Mouse (Mus musculus) stomach, embryonic 15.5 days (tissue): ENCODE data around the gene Olfr374. TPM values are rescaled to one million over a fixed set of nuclear protein-coding genes. Genes with fewer than 3 reads are reported as not detected.
A peak's percentile ranks its signal among the peaks of the same experiment; 100 is the strongest.

ENCODE experiments used
- ATAC-seq: fragments of 200-750 bp; cut with Nextera tagmentation; 2 replicates; pipeline ENCODE4 v1.8.0; 2017; ENCODE audit warnings: low read depth, moderate number of reproducible peaks, moderate TSS enrichment; ENCODE audit not compliant: insufficient read depth, low FRiP score
- H3K27ac ChIP-seq: fragments of 300-500 bp; sonication (generic); 2 replicates; pipeline ENCODE4 v1.5.1; 2015; ENCODE audit warnings: mild to moderate bottlenecking, inconsistent platforms
- H3K27me3 ChIP-seq: fragments of 300-500 bp; sonication (generic); replicated peaks from 2 replicates; pipeline ENCODE4 v1.6.1; 2015; ENCODE audit warnings: inconsistent platforms
- H3K36me3 ChIP-seq: fragments of 300-500 bp; sonication (generic); 2 replicates; pipeline ENCODE4 v1.6.1; 2015; ENCODE audit warnings: inconsistent platforms
- H3K4me1 ChIP-seq: fragments of 300-500 bp; sonication (generic); 2 replicates; pipeline ENCODE4 v1.6.1; 2015; ENCODE audit warnings: inconsistent platforms
- H3K4me2 ChIP-seq: fragments of 300-500 bp; sonication (generic); 2 replicates; pipeline ENCODE4 v1.6.1; 2015; ENCODE audit warnings: mild to moderate bottlenecking, inconsistent platforms
- H3K4me3 ChIP-seq: fragments of 300-500 bp; sonication (generic); replicated peaks from 2 replicates; pipeline ENCODE4 v1.5.1; 2015; ENCODE audit warnings: inconsistent platforms
- H3K9ac ChIP-seq: fragments of 300-500 bp; sonication (generic); 2 replicates; pipeline ENCODE4 v1.6.1; 2015; ENCODE audit warnings: inconsistent platforms
- H3K9me3 ChIP-seq: fragments of 300-500 bp; sonication (generic); 2 replicates; pipeline ENCODE4 v1.6.1; 2016; ENCODE audit warnings: inconsistent platforms
- WGBS: fragments of 180-500 bp; shearing (Covaris S2); methylation state at CpG from one replicate; pipeline ENCODE4 v1.1.7; 2015; 5-methylcytosine and 5-hydroxymethylcytosine counted together
- polyA plus RNA-seq: library from polyadenylated mRNA; unstranded; fragments of >200 nt; fragmentation: Nextera tagmentation; extraction: Ambion mirVana; gene quantifications from 2 replicates; pipeline ENCODE4 v1.2.1, GENCODE M21; 2015

Gene Olfr374
- polyA plus RNA-seq, 1 experiment from 2014 or later = not detected

DNA sequence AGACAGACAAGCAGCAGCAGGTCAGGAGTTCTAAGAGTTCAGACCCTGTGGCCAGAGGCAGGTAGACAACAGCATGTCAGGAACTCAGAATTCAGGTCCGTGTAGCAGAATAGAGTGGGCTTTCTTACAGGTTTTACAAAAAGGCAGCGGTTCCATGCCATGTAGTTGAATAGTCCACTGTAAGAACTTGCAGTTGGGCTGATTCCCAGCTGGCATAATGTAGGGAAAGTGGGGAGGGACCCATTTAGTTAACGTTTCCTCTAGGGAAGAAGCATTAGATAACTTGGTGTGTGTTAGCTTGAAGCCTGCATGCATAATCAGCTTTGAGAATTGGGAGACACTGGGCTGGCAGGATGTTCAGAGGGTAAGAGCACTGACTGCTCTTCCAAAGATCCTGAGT lies 51.9 kb downstream of the Olfr374 start:
- Histone ChIP-seq H3K9me3 (no peaks in the 10 kb centered on the region), H3K36me3 (no peaks in the 10 kb centered on the region; the same call in 1 of the 2 replicates), H3K27me3 (no peaks in the 10 kb centered on the region), H3K9ac (no peak overlapping the region), H3K4me3 (no peak overlapping the region), H3K4me1 (peaks cover 17% of the 10 kb centered on the region), H3K27ac (no peak overlapping the region), H3K4me2 (no peak overlapping the region)
- 76% methylated on average over 3 of the region's 3 CpGs for WGBS
- ATAC-seq = no peak

GRCm38 (mm10) chr8:72160007-72160406 lies 53.2 kb downstream of the Olfr374 start:
- ATAC-seq = no peak
- Histone ChIP-seq H3K27ac (no peak overlapping the region), H3K9ac (no peak overlapping the region)

DNA sequence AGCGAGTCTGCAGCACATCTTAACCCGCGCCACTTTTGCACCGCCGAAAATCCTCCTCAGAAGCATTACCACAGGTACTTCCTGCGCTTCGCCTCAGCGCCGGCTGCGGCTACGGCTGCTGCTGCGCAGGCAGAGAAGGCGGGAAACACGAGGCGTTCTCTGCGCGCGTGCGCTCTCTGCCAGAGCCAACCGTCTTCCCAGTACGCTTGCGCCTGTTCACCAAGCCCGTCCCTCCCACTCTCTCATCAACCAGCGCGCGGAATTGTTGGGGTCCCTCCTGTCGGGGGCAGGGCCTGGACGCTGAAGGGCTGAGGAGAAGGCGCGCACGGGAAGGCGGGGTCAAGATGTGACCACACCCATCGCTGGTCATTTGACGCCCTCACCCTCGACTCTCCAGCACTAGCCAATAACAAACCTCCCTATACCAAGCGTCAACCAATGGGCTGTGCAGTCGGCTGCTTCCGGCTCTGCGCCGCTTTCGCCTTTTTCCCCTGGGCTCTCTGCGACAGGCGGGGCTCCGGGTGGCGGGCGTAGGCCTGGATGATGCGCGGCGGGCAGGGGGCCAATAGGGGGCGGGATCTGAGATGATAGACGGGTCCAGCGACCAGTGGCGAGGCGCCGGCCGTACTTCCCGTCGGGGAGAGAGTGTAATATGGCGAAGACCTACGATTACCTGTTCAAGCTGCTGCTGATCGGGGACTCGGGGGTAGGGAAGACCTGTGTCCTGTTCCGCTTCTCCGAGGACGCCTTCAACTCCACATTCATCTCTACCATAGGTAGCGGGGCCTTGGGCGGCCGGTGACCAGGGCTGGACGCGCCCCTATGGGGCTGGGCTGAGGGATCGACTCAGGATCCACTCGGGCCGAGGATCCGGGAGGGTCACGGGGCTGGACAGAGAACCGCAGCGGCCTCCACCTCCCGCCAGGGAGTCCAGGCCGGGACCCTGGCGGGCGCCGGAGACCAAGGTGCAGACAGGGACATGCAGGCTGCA lies 54.2 kb downstream of the Olfr374 start, which contains the start of gene Rab8a:
Gene Rab8a, plus strand, starts transcription at position 494 of the 991 bp plus-strand sequence.
- Histone ChIP-seq H3K4me3 (peak within 1 kb of the TSS; percentile 88), H3K9ac (peak within 1 kb of the TSS; percentile 98), H3K9me3 (no peaks in the 10 kb centered on the region), H3K27me3 (no peaks in the 10 kb centered on the region), H3K4me1 (peaks cover 17% of the 10 kb centered on the region), H3K4me2 (peak within 1 kb of the TSS; percentile 78), H3K27ac (peak within 1 kb of the TSS; percentile 81), H3K36me3 (no peaks in the 10 kb centered on the region)
- ATAC-seq = peak; percentile 99
- under 1% methylated on average over 81 of the region's 82 CpGs for WGBS

More at GRCm38 (mm10) chr8:72160007-72160406, 53.2 kb downstream of the Olfr374 start:
- Histone ChIP-seq H3K4me3 (peak overlapping the region; percentile 42), H3K27me3 (no peaks in the 10 kb centered on the region), H3K36me3 (no peaks in the 10 kb centered on the region), H3K9me3 (no peaks in the 10 kb centered on the region), H3K4me2 (peak overlapping the region; percentile 78), H3K4me1 (peaks cover 17% of the 10 kb centered on the region)
- WGBS = 63% methylated on average over 3 of the region's 3 CpGs

DNA sequence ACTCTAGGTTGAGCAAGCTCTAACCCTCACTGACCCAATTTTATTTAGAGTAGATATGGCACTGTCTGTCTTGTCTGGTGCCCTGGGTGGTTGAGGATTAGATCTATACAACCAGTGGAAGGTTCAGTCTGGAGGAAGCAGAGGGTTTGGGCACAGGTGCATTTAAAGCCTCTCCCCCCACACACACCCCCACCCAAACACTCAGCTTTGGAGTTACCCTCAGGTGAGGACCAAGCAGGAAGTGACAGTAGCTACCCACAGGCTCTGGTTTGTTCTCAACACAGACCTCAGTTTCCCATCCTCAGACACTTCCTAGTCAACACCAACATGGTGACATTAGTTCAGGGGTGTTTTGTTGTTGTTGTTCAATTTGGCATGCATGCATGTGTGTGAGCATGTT lies 56.0 kb downstream of the Olfr374 start:
- no peaks in the 10 kb centered on the region for H3K36me3 ChIP-seq
- H3K9ac ChIP-seq = no peak overlapping the region
- no peaks in the 10 kb centered on the region for H3K9me3 ChIP-seq
- no peak overlapping the region for H3K27ac ChIP-seq
- no peak for ATAC-seq
- H3K27me3 ChIP-seq = no peaks in the 10 kb centered on the region
- 0 out of 2 replicates have a peak overlapping the region, but pooled peaks have one; percentile 60 for H3K4me2 ChIP-seq
- H3K4me1 ChIP-seq = peaks cover 17% of the 10 kb centered on the region
- no peak overlapping the region for H3K4me3 ChIP-seq

Other genes with a start within 250 kb of the Olfr374 start
- 5.3 and 6.2 TPM in 2 replicates for gene Zfp709, start 225.0 kb upstream of the Olfr374 start, polyA plus RNA-seq
- 5.1 and 5.3 TPM in 2 replicates for gene Zfp882, start 198.4 kb upstream of the Olfr374 start, polyA plus RNA-seq
- 21.9 and 22.1 TPM in 2 replicates for gene Zfp617, start 198.4 kb upstream of the Olfr374 start, polyA plus RNA-seq
- gene Zfp961, start 156.0 kb upstream of the Olfr374 start, polyA plus RNA-seq = 20.6 and 24.7 TPM in 2 replicates
- gene Cyp4f18, start 97.4 kb upstream of the Olfr374 start, polyA plus RNA-seq = 3.7 and 4.0 TPM in 2 replicates
- not detected in 2 replicates for gene Olfr372, start 65.8 kb upstream of the Olfr374 start, polyA plus RNA-seq
- 0.06 TPM in 1 of 2 replicates, not detected in the other for gene Olfr373, start 23.9 kb upstream of the Olfr374 start, polyA plus RNA-seq
- gene Tpm4, start 27.9 kb downstream of the Olfr374 start, polyA plus RNA-seq = 591 and 600 TPM in 2 replicates
- 131 and 141 TPM in 2 replicates for gene Rab8a, start 54.2 kb downstream of the Olfr374 start, polyA plus RNA-seq
- gene Hsh2d, start 82.6 kb downstream of the Olfr374 start, polyA plus RNA-seq = 1.2 and 1.3 TPM in 2 replicates
- 0.19 TPM in 1 of 2 replicates, not detected in the other for gene Cib3, start 105.8 kb downstream of the Olfr374 start, polyA plus RNA-seq
- gene Gm11034, start 106.6 kb downstream of the Olfr374 start, polyA plus RNA-seq = not detected in 2 replicates
- gene Fam32a, start 112.7 kb downstream of the Olfr374 start, polyA plus RNA-seq = 69.2 and 75.8 TPM in 2 replicates
- 96.3 and 96.9 TPM in 2 replicates for gene Ap1m1, start 133.0 kb downstream of the Olfr374 start, polyA plus RNA-seq
- 22.1 and 43.6 TPM in 2 replicates for gene Gm10282, start 198.2 kb downstream of the Olfr374 start, polyA plus RNA-seq
- gene Klf2, start 212.0 kb downstream of the Olfr374 start, polyA plus RNA-seq = 7.6 and 8.4 TPM in 2 replicates